Mouse (Mus musculus) forebrain, postnatal 0 days (tissue): Measurements from ENCODE around the gene Gm10837. TPM values are rescaled to one million over a fixed set of nuclear protein-coding genes. Genes with fewer than 3 reads are reported as not detected.
"Not testable (repeated sequence)": the region's sequence is repeated elsewhere in the genome, so short reads cannot be mapped to it uniquely, and the experiment has no call there.

ENCODE experiments used
- ATAC-seq: fragments of 200-750 bp; cut with Nextera tagmentation; 2 replicates; pipeline ENCODE4 v1.8.0; 2017; ENCODE audit warnings: mild to moderate bottlenecking, moderate library complexity
- DNase-seq: peaks from one replicate; pipeline ENCODE4 v3.0.0-alpha.2; 2015
- H3K27ac ChIP-seq: fragments of 300-500 bp; sonication (generic); 2 replicates; pipeline ENCODE4 v1.5.1; 2014; ENCODE audit warnings: low read depth, mild to moderate bottlenecking, antibody characterized with exemption, low read length, moderate library complexity, mixed read lengths
- H3K27me3 ChIP-seq: fragments of 300-500 bp; sonication (generic); 2 replicates; pipeline ENCODE4 v1.6.1; 2014; ENCODE audit warnings: mild to moderate bottlenecking, low read length, mixed read lengths; ENCODE audit not compliant: insufficient read depth
- H3K36me3 ChIP-seq: fragments of 300-500 bp; sonication (generic); 2 replicates; pipeline ENCODE4 v1.6.1; 2014; ENCODE audit warnings: mild to moderate bottlenecking, moderate library complexity; ENCODE audit not compliant: insufficient read depth
- H3K4me1 ChIP-seq: fragments of 300-500 bp; sonication (generic); 2 replicates; pipeline ENCODE4 v1.6.1; 2014; ENCODE audit warnings: antibody characterized with exemption; ENCODE audit not compliant: insufficient read depth
- H3K4me2 ChIP-seq: fragments of 300-500 bp; sonication (generic); 2 replicates; pipeline ENCODE4 v1.6.1; 2014; ENCODE audit warnings: low read depth, mild to moderate bottlenecking, moderate library complexity
- H3K4me3 ChIP-seq: fragments of 300-500 bp; sonication (generic); 2 replicates; pipeline ENCODE4 v1.5.1; 2014; ENCODE audit warnings: low read depth, low read length, mixed read lengths
- H3K9ac ChIP-seq: fragments of 300-500 bp; sonication (generic); 2 replicates; pipeline ENCODE4 v1.6.1; 2014; ENCODE audit warnings: mild to moderate bottlenecking
- H3K9me3 ChIP-seq: fragments of 300-500 bp; sonication (generic); 2 replicates; pipeline ENCODE4 v1.6.1; 2016; ENCODE audit warnings: low read length
- CTCF ChIP-seq: sonication (generic); IDR thresholded peaks from 2 replicates; pipeline ENCODE4 v1.5.1; 2016; ENCODE audit warnings: antibody characterized with exemption, control low read depth, low read depth
- WGBS: fragments of 180-500 bp; shearing (Covaris S2); extraction: QIAGEN DNeasy Blood & Tissue Kit; methylation state at CpG from one replicate; pipeline ENCODE4 v1.1.7; 2014; 5-methylcytosine and 5-hydroxymethylcytosine counted together
- polyA plus RNA-seq: library from polyadenylated mRNA; unstranded; fragments of >200 nt; fragmentation: Nextera tagmentation; extraction: Ambion mirVana; gene quantifications from 2 replicates; pipeline ENCODE4 v1.2.1, GENCODE M21; 2015
- total RNA-seq: library from RNA; depleted of rRNA; stranded (reverse); fragments of >200 nt; gene quantifications from 2 replicates; pipeline ENCODE4 v1.2.3, GENCODE M21; 2014

The Gm10837 gene
- total and polyA plus RNA-seq, 2 experiments from 2014 or later = 0.23 to 1.0 TPM

- 2% methylated on average over 32 of the region's 32 CpGs for WGBS
- H3K27ac ChIP-seq = peak overlapping the region; percentile 64
- H3K4me2 ChIP-seq = peak overlapping the region; percentile 43
- ATAC-seq (peak; percentile 70), DNase-seq (peak; percentile 72)
- no peaks in the 10 kb centered on the region for H3K9me3 ChIP-seq
- TF ChIP-seq CTCF = peak; percentile 47
- peaks cover 18% of the 10 kb centered on the region for H3K4me1 ChIP-seq
- peaks cover 34% of the 10 kb centered on the region for H3K27me3 ChIP-seq
- no peak overlapping the region for H3K9ac ChIP-seq
- peak overlapping the region; percentile 21; the same call in 1 of the 2 replicates for H3K4me3 ChIP-seq
- no peaks in the 10 kb centered on the region for H3K36me3 ChIP-seq
Measured at GRCm38 (mm10) chr14:122453388-122453995, 36.9 kb upstream of the Gm10837 start.

GRCm38 (mm10) chr14:122453996-122454738 is 36.2 kb upstream of the Gm10837 start:
- 0 out of 2 replicates have a peak overlapping the region, but pooled peaks have one; percentile 21 for H3K4me3 ChIP-seq
- H3K9me3 ChIP-seq = no peaks in the 10 kb centered on the region
- DNase-seq (peak; percentile 21), ATAC-seq (no peak)
- H3K4me1 ChIP-seq = peaks cover 18% of the 10 kb centered on the region
- H3K27ac ChIP-seq = peak overlapping the region; percentile 16; the same call in 1 of the 2 replicates
- peak overlapping the region; percentile 43 for H3K4me2 ChIP-seq
- H3K36me3 ChIP-seq = no peaks in the 10 kb centered on the region
- TF ChIP-seq CTCF = no peak
- 9% methylated on average over 12 of the region's 12 CpGs for WGBS
- H3K27me3 ChIP-seq = peaks cover 34% of the 10 kb centered on the region
- H3K9ac ChIP-seq = no peak overlapping the region

DNA sequence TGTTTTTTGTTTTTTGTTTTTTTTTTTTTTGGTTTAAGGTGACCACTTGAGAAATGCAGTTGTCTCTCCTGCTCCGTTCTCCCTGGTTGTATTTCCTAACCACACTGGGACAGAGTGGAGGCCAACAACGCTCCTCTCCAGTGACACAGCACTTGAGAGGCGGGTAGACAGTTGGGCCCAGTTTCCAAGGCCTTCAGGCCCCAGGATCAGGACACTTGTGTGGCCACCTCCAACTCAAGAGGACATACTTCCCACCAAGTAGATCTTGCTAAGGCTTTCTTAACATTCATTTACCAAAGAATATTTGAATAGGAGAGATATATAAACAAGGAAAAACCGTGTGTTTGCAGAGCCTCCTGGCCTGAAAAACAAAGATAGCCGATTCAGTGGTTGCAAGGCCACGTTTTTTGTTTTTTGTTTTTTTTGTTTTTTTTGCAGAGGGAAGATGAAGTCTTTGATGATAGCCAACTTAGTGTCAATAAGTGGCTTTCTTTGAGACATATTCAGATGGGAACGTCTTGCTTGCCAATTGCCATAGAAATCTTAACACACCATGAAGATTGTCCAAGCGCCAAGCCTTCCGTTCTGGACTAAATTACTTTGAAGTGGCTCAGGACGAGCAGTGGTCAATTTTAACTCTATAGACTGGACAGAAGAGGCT is 35.4 kb upstream of the Gm10837 start:
- WGBS = 34% methylated on average over 10 of the region's 10 CpGs
- ATAC-seq (no peak), DNase-seq (peak; percentile 42)
- no peak for TF ChIP-seq CTCF
- Histone ChIP-seq H3K9ac (no peak overlapping the region), H3K27me3 (peaks cover 26% of the 10 kb centered on the region), H3K4me3 (no peak overlapping the region), H3K4me2 (no peak overlapping the region), H3K27ac (no peak overlapping the region), H3K4me1 (peaks cover 18% of the 10 kb centered on the region), H3K9me3 (no peaks in the 10 kb centered on the region), H3K36me3 (no peaks in the 10 kb centered on the region)

GRCm38 (mm10) chr14:122455562-122455958 is 34.8 kb upstream of the Gm10837 start:
- TF ChIP-seq CTCF = no peak
- WGBS = 24% methylated on average over 4 of the region's 4 CpGs
- DNase-seq (no peak), ATAC-seq (no peak)
- H3K9me3 ChIP-seq = no peaks in the 10 kb centered on the region
- H3K27me3 ChIP-seq = peaks cover 27% of the 10 kb centered on the region
- no peak overlapping the region for H3K27ac ChIP-seq
- H3K4me2 ChIP-seq = no peak overlapping the region
- no peak overlapping the region for H3K9ac ChIP-seq
- no peak overlapping the region for H3K4me3 ChIP-seq
- H3K4me1 ChIP-seq = peaks cover 13% of the 10 kb centered on the region
- no peaks in the 10 kb centered on the region for H3K36me3 ChIP-seq

DNA sequence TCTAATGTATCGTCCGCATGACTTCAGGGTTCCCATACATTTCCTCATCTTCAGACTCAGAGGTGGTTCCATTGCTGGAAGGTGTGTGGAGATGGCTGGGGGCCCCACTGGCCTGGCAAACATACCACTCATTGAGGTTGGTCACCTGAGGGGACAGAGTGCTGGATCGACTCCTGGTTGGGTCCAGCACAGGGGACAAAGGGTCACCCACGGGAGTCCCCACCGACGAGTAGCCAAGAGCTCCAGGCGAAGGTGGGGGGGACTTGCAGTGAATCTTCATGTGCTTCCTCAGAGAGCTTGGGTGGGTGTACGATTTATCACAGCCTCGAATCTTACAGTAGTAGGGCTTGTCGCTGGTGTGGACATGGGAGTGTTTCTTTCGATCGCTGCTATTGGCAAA is 31.1 kb upstream of the Gm10837 start:
- not testable (repeated sequence) for H3K9ac ChIP-seq, DNase-seq, H3K4me3 ChIP-seq, H3K27ac ChIP-seq, H3K4me1 ChIP-seq, H3K36me3 ChIP-seq, H3K9me3 ChIP-seq, ATAC-seq
- 54% methylated on average over 10 of the region's 12 CpGs for WGBS
- H3K27me3 ChIP-seq = peaks cover 25% of the 10 kb centered on the region
- peak overlapping the region; percentile 25; the same call in 1 of the 2 replicates for H3K4me2 ChIP-seq

DNA sequence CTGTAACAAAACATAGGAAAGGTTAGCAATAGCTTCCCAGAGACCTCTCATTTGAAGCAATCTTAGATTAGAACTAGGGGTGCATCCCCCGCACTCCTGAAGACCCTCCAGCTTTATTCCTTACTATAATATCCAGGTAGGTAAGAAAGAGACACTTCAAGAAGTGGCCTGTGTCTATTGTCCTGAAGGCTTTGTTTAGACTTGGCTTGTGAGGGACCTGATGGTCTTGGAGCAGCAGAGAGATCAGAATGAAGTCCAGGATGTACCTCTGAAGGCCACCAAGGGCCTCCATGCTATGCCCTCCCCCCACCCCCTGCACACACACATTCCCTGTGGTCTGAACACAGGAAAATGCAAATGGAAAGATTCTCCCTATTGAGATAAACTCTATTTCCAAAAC is 30.6 kb upstream of the Gm10837 start:
- Histone ChIP-seq H3K9ac (no peak overlapping the region), H3K4me3 (no peak overlapping the region), H3K4me1 (0 out of 2 replicates have a peak, but pooled peaks cover 4% of the 10 kb centered on the region), H3K4me2 (peak overlapping the region; percentile 25), H3K27ac (no peak overlapping the region), H3K36me3 (no peaks in the 10 kb centered on the region), H3K27me3 (peaks cover 25% of the 10 kb centered on the region), H3K9me3 (no peaks in the 10 kb centered on the region)
- no peak for DNase-seq
- WGBS = 81% methylated on average over 1 of the region's 1 CpGs
- TF ChIP-seq CTCF = no peak
- no peak for ATAC-seq

GRCm38 (mm10) chr14:122460226-122460625 is 30.2 kb upstream of the Gm10837 start:
- Histone ChIP-seq H3K9me3 (no peaks in the 10 kb centered on the region), H3K27me3 (peaks cover 29% of the 10 kb centered on the region), H3K36me3 (no peaks in the 10 kb centered on the region), H3K27ac (no peak overlapping the region), H3K4me1 (0 out of 2 replicates have a peak, but pooled peaks cover 5% of the 10 kb centered on the region), H3K4me2 (peak overlapping the region; percentile 25), H3K4me3 (no peak overlapping the region), H3K9ac (0 out of 2 replicates have a peak overlapping the region, but pooled peaks have one; percentile 10)
- no peak for ATAC-seq
- no peak for DNase-seq
- no peak for TF ChIP-seq CTCF
- 46% methylated on average over 5 of the region's 5 CpGs for WGBS
